Comparison of ENCODE assay signal across 8 mouse cellular contexts in genomic region chr16:93072156-93072555, GRCm38 (mm10).
DNase-seq lines count a peak whose midpoint lies in the region; ATAC-seq and TF ChIP-seq lines count a peak whose summit lies in the region.
"Had no signal": no experiment of that assay in that cellular context is flagged by ENCODE, and none has a peak within 500 bp of the region (broad histone marks: within the 10 kb centered on the region; RNA-seq: fewer than 3 reads in every experiment).

No protein-coding gene starts in this region.

- 43% methylated on average over 6 of the region's 6 CpGs for WGBS in intestine, postnatal 0 days

- TF ChIP-seq CTCF in intestine, postnatal 0 days (IDR thresholded peaks at IDR 0.05; ENCODE audit: low read depth), result 0 out of 2 replicates have a peak, but pooled peaks have one; percentile 2

- H3K27me3 ChIP-seq in intestine, postnatal 0 days (replicated peaks; ENCODE audit: control insufficient read depth, insufficient read depth, low read length), result no peaks in the 10 kb centered on the region
- H3K27me3 ChIP-seq: hindbrain, embryonic 15.5 days had no signal

- H3K36me3 ChIP-seq in intestine, postnatal 0 days (ENCODE audit: control insufficient read depth, insufficient read depth), result no peaks in the 10 kb centered on the region
- H3K36me3 ChIP-seq: hindbrain, embryonic 15.5 days had no signal

- no peak overlapping the region for H3K9ac ChIP-seq in intestine, postnatal 0 days (ENCODE audit: low read depth, low read length)
- H3K9ac ChIP-seq: hindbrain, embryonic 15.5 days had no signal

- no peak for ATAC-seq in intestine, postnatal 0 days
- ATAC-seq in inflammation-experienced regulatory T-cells, adult 6 months, result no peak

- no peak overlapping the region for H3K4me2 ChIP-seq in intestine, postnatal 0 days (replicated peaks; ENCODE audit: low read depth)
- H3K4me2 ChIP-seq: hindbrain, embryonic 15.5 days had no signal

- peak; percentile 56 to 66 for DNase-seq in adrenal gland, postnatal 36 days
- peak; percentile 50 to 62 for DNase-seq in gastrocnemius, adult 8-10 months (ENCODE audit: low spot score in 2 of 2)
- peak; percentile 52 for DNase-seq in lung, postnatal 25 days (ENCODE audit: low spot score)
- no peak for DNase-seq in spleen, adult 12 weeks (ENCODE audit: low spot score)
- no peak for DNase-seq in cerebellum, adult 11 months

- H3K9me3 ChIP-seq in intestine, postnatal 0 days (ENCODE audit: control insufficient read depth), result no peaks in the 10 kb centered on the region
- H3K9me3 ChIP-seq: hindbrain, embryonic 15.5 days had no signal

- H3K27ac ChIP-seq in intestine, postnatal 0 days (ENCODE audit: low read depth, low read length), result peak overlapping the region; percentile 28; the same call in 1 of the 2 replicates
- H3K27ac ChIP-seq: hindbrain, embryonic 15.5 days had no signal

- no peaks in the 10 kb centered on the region for H3K4me1 ChIP-seq in intestine, postnatal 0 days (replicated peaks; ENCODE audit: control insufficient read depth, insufficient read depth, low read length)
- H3K4me1 ChIP-seq: hindbrain, embryonic 15.5 days had no signal

- H3K4me3 ChIP-seq in intestine, postnatal 0 days (ENCODE audit: low read depth, low read length), result no peak overlapping the region
- H3K4me3 ChIP-seq: hindbrain, embryonic 15.5 days had no signal

Comparison
In these comparisons a context has a peak if more than half of its experiments do, and no peak if none do; other contexts are left out.
1. DNase-seq: peak in adrenal gland, postnatal 36 days (2 of 2), gastrocnemius, adult 8-10 months (2 of 2) and lung, postnatal 25 days (single experiment); none in spleen, adult 12 weeks (single experiment) and cerebellum, adult 11 months (single experiment).